Mouse (Mus musculus): ENCODE results near the gene Erbb2. TPM values are rescaled to one million over a fixed set of nuclear protein-coding genes. Genes with fewer than 3 reads are reported as not detected.

Erbb2 gene
- polyA plus RNA-seq, 1 experiment from 2014 or later, result 10.4 TPM

DNA sequence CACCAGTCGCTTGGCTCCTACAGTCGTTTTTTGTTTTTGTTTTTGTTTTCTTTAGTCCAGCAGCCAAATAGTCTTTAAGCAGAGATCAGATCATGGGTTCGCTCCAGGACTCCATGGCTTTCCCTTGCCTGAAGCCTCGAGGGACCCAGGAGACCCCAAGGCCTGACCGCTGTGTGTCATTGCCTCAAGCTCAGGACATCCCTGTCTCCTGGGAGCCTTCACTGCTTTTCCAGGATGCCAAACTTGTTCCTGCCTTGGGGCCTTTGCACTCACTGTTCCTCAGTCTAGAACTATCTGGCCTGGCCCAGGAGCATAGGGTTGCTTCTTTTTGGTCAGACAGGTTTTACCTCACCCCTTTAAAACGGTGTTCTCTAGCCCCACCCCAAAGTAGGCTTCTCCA lies 5.6 kb upstream of the Erbb2 start:
- H3K9me3 ChIP-seq, result no peaks in the 10 kb centered on the region
- no peak for ATAC-seq (ENCODE audit: low read depth)
- WGBS, result 74% methylated on average over 6 of the region's 6 CpGs
- H3K9ac ChIP-seq, result no peak overlapping the region
- H3K4me1 ChIP-seq (replicated peaks), result peaks cover 12% of the 10 kb centered on the region
- H3K27ac ChIP-seq (replicated peaks), result no peak overlapping the region
- H3K36me3 ChIP-seq, result no peaks in the 10 kb centered on the region
- H3K27me3 ChIP-seq, result peaks cover 36% of the 10 kb centered on the region
- no peak overlapping the region for H3K4me2 ChIP-seq
- H3K4me3 ChIP-seq, result no peak overlapping the region

DNA sequence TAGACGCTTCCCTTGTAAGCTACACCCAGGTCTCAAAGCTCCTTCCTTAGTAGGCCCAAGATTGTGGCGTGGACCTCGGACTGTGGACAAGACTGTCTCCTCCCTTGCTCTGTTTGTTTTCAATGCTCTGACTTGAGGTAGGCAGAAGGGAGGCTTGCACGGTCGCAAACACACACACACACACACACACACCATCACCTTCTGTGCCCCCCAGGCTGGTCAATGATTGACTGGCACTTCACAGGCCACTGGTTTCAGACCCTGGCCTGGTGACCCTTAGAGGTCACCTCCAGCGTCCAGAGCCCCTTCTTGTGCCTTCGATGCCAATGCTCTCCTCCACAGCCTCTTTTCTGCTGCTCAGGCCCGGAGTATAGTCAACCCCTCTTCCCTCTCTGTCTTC lies 3.4 kb upstream of the Erbb2 start:
- H3K27me3 ChIP-seq, result peaks cover 41% of the 10 kb centered on the region
- H3K9ac ChIP-seq, result peak overlapping the region; percentile 52
- WGBS, result 54% methylated on average over 8 of the region's 8 CpGs
- ATAC-seq (ENCODE audit: low read depth), result no peak
- peak overlapping the region; percentile 35 for H3K27ac ChIP-seq (replicated peaks)
- H3K4me3 ChIP-seq, result no peak overlapping the region
- peak overlapping the region; percentile 31 for H3K4me2 ChIP-seq
- peaks cover 35% of the 10 kb centered on the region for H3K4me1 ChIP-seq (replicated peaks)
- H3K9me3 ChIP-seq, result no peaks in the 10 kb centered on the region
- no peaks in the 10 kb centered on the region for H3K36me3 ChIP-seq

DNA sequence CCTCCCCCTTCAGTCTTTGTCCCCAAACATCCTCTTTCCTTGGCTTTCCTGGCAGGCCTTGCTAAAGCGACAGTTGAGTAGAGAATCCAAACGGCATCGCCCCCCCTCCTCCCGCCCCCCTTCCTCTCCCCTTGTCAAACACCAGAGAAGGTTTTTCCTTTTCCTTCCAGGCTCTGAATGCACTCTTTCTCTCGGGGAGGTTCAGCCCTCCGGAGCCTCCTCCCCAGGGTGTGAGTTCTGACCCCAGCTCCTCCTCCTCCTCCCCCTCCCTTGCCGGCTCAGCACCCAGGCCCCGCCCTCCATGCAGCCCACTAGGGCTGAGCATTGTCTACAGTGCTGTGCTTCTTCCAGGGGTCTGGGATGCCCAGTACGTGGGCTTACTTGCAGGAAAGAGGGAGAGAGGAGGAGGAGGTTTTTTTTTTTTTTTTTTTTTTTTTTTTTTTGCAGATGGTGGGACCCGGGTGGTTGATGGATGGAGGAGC lies 2.9 kb upstream of the Erbb2 start:
- Histone ChIP-seq H3K36me3 (no peaks in the 10 kb centered on the region), H3K4me2 (peak overlapping the region; percentile 31), H3K9ac (peak overlapping the region; percentile 52; the same call in 1 of the 2 replicates), H3K4me1 (replicated peaks) (peaks cover 40% of the 10 kb centered on the region), H3K27me3 (peaks cover 45% of the 10 kb centered on the region), H3K9me3 (no peaks in the 10 kb centered on the region), H3K4me3 (no peak overlapping the region), H3K27ac (replicated peaks) (peak overlapping the region; percentile 35)
- peak; percentile 57; the same call in 1 of the 2 replicates for ATAC-seq (ENCODE audit: low read depth)
- 3% methylated on average over 10 of the region's 10 CpGs for WGBS

DNA sequence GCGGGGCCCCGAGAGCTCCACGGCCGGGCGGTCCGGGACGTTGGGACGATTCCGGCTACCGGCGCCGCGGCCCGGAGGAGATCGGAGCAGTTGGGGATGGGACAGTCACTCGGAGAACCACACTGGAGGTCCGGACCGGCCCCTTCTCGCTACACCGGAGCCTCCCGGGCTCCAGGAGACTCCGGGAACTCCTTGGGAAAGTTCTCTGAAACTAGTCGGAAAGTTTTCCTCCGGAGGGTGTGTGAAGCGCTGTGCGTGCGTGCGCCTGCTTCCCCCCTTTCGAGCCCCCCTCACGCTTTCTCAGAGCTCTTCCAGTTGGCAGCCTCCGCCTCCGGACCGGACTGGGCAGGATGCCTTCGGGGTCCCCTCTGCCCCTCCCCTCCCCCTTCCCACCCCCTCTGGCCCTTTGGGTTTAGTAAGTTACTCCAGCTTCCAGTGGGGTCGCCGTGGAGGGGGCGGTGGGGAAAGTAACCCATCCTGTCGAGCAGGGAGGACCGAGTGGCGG lies 579 bp downstream of the Erbb2 start:
- peak; percentile 62 for ATAC-seq (ENCODE audit: low read depth)
- H3K4me3 ChIP-seq, result peak overlapping the region; percentile 64
- WGBS, result under 1% methylated on average over 40 of the region's 40 CpGs
- peak overlapping the region; percentile 82 for H3K9ac ChIP-seq
- H3K9me3 ChIP-seq, result no peaks in the 10 kb centered on the region
- H3K4me2 ChIP-seq, result peak overlapping the region; percentile 96
- H3K36me3 ChIP-seq, result no peaks in the 10 kb centered on the region
- peaks cover 47% of the 10 kb centered on the region for H3K27me3 ChIP-seq
- peaks cover 51% of the 10 kb centered on the region for H3K4me1 ChIP-seq (replicated peaks)
- H3K27ac ChIP-seq (replicated peaks), result peak overlapping the region; percentile 84

DNA sequence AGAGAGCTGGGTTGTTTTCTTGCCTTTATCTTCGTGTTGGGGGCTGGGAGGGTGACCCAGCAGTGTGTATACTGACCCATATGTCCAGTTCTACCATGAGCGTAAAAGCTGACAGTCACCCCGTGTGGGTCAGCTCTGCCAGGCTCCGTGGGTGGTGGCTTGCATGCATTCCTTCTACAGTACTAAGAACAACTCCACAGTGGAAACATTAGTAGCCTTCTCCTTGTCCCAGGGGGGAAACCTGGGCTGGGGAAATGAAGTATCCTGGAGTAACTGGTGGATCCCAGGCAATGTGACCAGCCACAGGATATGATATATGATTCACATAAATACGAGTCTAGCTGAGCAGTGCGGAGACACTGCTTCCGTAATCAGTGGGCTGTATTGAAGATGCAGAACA lies 1.5 kb downstream of the Erbb2 start:
- H3K4me3 ChIP-seq, result peak overlapping the region; percentile 64
- WGBS, result 17% methylated on average over 7 of the region's 7 CpGs
- peak overlapping the region; percentile 82 for H3K9ac ChIP-seq
- H3K4me2 ChIP-seq, result peak overlapping the region; percentile 96
- H3K9me3 ChIP-seq, result no peaks in the 10 kb centered on the region
- peaks cover 47% of the 10 kb centered on the region for H3K27me3 ChIP-seq
- no peak for ATAC-seq (ENCODE audit: low read depth)
- peaks cover 50% of the 10 kb centered on the region for H3K4me1 ChIP-seq (replicated peaks)
- H3K27ac ChIP-seq (replicated peaks), result 0 out of 2 replicates have a peak overlapping the region, but pooled peaks have one; percentile 3
- H3K36me3 ChIP-seq, result no peaks in the 10 kb centered on the region

DNA sequence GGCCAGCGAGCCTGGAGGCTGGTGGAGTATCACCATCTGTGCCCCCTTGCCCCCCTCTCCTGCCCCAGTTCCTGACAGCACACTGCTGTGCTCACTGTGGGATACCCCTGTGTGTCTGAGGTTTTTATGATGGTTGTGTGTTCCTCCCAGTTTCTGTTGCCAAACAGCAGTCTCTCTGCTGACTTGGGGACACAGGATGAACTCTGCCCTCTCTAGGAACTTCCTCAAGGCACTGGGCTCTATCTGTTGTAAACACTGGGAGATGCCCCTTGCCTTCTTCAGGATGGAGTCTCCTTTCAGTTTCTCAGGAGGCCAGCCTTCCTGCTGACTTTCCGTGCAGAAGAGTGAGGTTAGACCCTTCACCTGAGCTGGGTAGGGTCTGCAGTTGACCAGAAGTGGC lies 1.9 kb downstream of the Erbb2 start:
- Histone ChIP-seq H3K4me3 (peak overlapping the region; percentile 64), H3K4me1 (replicated peaks) (peaks cover 46% of the 10 kb centered on the region), H3K9me3 (no peaks in the 10 kb centered on the region), H3K27me3 (peaks cover 47% of the 10 kb centered on the region), H3K27ac (replicated peaks) (no peak overlapping the region), H3K9ac (peak overlapping the region; percentile 82; the same call in 1 of the 2 replicates), H3K4me2 (peak overlapping the region; percentile 96), H3K36me3 (no peaks in the 10 kb centered on the region)
- no peak; the same call in 1 of the 2 replicates for ATAC-seq (ENCODE audit: low read depth)
- 5% methylated on average over 2 of the region's 2 CpGs for WGBS

DNA sequence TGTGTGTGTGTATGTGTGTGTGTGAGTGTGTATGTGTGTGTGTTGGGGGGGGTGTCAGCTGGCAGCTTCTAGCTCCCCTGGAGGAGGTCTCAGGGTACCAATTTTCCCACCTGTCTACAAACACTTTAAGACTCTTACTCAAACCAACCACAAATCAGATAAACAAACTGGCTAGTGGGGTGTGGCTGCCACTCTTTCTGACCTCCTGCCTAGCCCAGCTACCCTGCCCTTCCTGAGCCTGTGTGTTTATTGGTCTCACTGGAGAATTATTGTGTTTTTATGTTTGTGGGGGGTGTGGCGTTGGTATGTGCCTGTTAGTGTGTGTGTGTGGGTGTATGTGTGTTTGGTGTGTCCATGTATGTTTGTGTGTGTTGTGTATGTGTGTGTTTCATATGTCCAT lies 4.8 kb downstream of the Erbb2 start:
- Histone ChIP-seq H3K4me3 (no peak overlapping the region), H3K36me3 (no peaks in the 10 kb centered on the region), H3K27me3 (peaks cover 21% of the 10 kb centered on the region), H3K4me1 (replicated peaks) (peaks cover 35% of the 10 kb centered on the region), H3K9me3 (no peaks in the 10 kb centered on the region), H3K9ac (no peak overlapping the region), H3K27ac (replicated peaks) (no peak overlapping the region), H3K4me2 (no peak overlapping the region)
- no peak for ATAC-seq (ENCODE audit: low read depth)
- 93% methylated on average over 1 of the region's 1 CpGs for WGBS

DNA sequence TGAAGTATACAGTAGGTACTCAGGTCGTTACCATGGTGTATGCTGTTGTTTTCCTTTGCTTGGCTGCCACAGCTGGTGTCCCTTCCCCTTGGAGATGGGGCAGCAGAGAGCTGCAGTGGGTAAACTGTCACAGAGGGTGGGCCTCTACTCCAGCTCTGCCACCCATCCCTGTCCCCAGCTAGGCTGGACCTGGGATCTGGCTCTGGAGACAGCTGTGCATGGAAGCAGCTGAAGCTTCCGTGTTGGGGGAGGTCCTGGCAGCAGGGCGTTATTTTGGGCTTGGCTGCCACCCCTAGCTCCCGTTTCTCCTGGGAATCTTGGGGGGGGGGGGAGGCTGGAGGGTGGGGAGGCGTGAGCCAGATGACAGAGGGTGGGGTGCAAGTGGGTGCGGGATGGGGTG lies 6.0 kb downstream of the Erbb2 start:
- ATAC-seq (ENCODE audit: low read depth), result no peak
- H3K36me3 ChIP-seq, result no peaks in the 10 kb centered on the region
- no peak overlapping the region for H3K4me2 ChIP-seq
- H3K27ac ChIP-seq (replicated peaks), result no peak overlapping the region
- 79% methylated on average over 6 of the region's 6 CpGs for WGBS
- no peaks in the 10 kb centered on the region for H3K9me3 ChIP-seq
- no peak overlapping the region for H3K9ac ChIP-seq
- H3K4me1 ChIP-seq (replicated peaks), result peaks cover 23% of the 10 kb centered on the region
- peaks cover 10% of the 10 kb centered on the region; the same call in 1 of the 2 replicates for H3K27me3 ChIP-seq
- H3K4me3 ChIP-seq, result no peak overlapping the region

DNA sequence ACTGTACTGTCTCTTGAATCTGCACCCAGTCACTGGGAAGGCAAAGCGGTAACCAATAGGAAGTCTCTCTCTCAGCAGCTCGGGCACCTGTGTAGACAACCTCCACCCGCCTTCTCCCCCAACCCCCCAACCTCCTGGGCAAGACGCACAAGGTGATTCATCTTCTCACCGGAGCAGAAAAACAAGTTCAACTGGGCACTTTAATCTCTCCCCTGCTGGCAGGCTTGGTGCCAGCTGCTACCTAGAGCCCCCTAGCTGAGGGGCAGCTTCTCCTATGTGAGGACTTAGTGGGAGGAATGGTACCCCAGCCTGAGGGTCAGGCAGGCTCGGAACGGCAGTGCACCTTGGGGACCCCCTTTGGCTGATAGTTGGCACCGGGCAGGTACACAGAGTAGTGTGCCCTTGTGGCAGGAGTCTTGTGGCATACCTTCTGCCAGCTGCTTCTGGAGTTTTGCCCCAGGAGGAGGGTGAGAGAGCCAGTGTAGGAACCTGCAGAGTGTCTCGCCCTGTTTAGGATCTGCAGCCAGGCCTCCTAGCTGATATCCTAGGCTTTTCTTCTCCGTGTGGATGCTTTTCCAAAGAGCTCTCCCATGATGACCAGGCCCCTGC lies 6.8 kb downstream of the Erbb2 start:
- Histone ChIP-seq H3K27ac (replicated peaks) (no peak overlapping the region), H3K27me3 (peaks cover 5% of the 10 kb centered on the region; the same call in 1 of the 2 replicates), H3K4me2 (no peak overlapping the region), H3K9me3 (no peaks in the 10 kb centered on the region), H3K36me3 (no peaks in the 10 kb centered on the region), H3K9ac (no peak overlapping the region), H3K4me3 (no peak overlapping the region), H3K4me1 (replicated peaks) (peaks cover 15% of the 10 kb centered on the region)
- ATAC-seq (ENCODE audit: low read depth), result no peak
- 82% methylated on average over 10 of the region's 10 CpGs for WGBS

DNA sequence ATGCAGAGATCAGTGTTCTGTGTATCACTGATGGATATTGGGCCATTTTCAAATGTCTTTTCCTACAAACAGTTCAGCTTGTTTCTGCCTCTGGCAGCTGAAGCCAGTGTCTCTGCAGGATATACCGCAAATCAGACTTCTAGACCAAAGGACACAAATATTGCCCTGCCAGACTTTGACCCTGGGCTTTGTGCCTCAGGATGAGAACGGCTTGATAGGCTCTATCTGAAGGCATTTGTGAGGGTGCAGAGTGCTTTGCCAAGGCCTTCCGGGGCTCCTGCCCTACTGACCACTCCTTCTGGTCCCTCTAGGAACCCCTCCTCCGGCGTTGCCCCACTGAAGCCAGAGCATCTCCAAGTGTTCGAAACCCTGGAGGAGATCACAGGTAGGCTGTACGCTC lies 14.3 kb downstream of the Erbb2 start:
- ATAC-seq (ENCODE audit: low read depth), result no peak
- Histone ChIP-seq H3K4me2 (no peak overlapping the region), H3K36me3 (peaks cover 4% of the 10 kb centered on the region; the same call in 1 of the 2 replicates), H3K9ac (no peak overlapping the region), H3K9me3 (no peaks in the 10 kb centered on the region), H3K27ac (replicated peaks) (no peak overlapping the region), H3K4me3 (no peak overlapping the region), H3K4me1 (replicated peaks) (no peaks in the 10 kb centered on the region), H3K27me3 (no peaks in the 10 kb centered on the region)
- 90% methylated on average over 7 of the region's 7 CpGs for WGBS

DNA sequence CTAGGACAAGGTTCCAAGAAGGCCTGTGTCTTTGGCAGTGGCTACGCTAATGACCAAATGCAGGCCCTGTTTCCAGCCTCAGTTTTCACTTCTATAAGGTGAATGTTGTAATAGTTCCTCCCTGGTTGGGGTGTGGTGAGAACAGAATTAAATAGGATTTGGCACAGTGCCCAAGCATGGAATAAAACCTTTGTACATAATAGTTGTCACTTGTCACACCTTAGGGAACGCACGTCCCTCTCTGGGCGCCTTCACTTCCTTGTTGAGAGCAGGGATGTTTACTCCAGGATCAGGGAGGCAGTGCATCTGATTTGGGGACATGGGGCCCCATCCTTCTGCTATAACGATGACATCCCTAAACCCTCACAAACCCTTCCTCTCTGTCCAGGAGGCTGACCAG lies 16.2 kb downstream of the Erbb2 start:
- Histone ChIP-seq H3K27ac (replicated peaks) (no peak overlapping the region), H3K36me3 (peaks cover 8% of the 10 kb centered on the region; the same call in 1 of the 2 replicates), H3K9ac (no peak overlapping the region), H3K4me3 (no peak overlapping the region), H3K27me3 (no peaks in the 10 kb centered on the region), H3K4me2 (no peak overlapping the region), H3K9me3 (no peaks in the 10 kb centered on the region), H3K4me1 (replicated peaks) (no peaks in the 10 kb centered on the region)
- ATAC-seq (ENCODE audit: low read depth), result no peak
- WGBS, result 89% methylated on average over 5 of the region's 5 CpGs

DNA sequence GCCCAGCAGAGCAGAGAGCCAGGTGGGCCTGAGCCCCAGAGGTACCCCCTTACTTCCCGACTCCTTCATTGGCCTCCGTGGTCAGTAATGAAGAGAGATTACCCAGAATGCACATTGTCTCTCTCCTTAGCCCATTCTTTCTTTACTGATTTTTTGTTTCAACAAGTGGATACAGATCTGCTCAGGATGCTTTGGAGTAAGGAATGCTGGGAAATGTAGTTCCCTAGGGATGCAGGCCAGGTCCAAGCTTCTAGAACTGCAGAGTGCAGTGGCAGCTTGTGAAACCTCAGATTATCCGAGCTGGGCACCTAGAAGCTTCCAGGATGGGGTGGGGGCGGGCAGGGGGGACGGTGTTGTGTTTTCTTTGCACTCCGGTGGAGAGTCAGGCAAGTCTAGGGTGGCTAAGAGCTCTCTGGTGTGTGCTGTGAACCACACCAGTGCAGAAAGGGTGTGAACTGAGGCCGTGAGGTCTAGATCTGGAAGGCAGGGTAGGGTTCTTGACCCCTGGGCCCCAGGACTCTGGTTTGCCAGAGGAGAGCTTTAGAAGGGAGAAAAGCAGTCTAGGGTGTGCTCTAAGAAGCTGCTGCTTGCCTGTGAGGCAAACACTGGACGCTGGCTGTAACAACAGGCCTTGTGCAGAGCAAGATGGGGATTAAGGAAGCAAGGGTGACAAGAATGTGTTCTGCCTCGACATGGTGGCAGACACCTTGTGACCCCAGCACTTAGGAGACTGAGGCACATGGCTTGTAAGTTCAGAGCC lies 19.7 kb downstream of the Erbb2 start:
- no peak for ATAC-seq (ENCODE audit: low read depth)
- Histone ChIP-seq H3K27me3 (no peaks in the 10 kb centered on the region), H3K9ac (no peak overlapping the region; the same call in 1 of the 2 replicates), H3K9me3 (no peaks in the 10 kb centered on the region), H3K4me1 (replicated peaks) (no peaks in the 10 kb centered on the region), H3K4me3 (no peak overlapping the region), H3K36me3 (peaks cover 32% of the 10 kb centered on the region; the same call in 1 of the 2 replicates), H3K27ac (replicated peaks) (no peak overlapping the region), H3K4me2 (no peak overlapping the region)
- WGBS, result 89% methylated on average over 9 of the region's 9 CpGs
